ENCODE assay signal across 10 mouse cellular contexts in genomic region chr3:79930141-79930744, GRCm38 (mm10). TPM values are rescaled to one million over a fixed set of nuclear protein-coding genes. Genes with fewer than 3 reads are reported as not detected.
DNase-seq lines count a peak whose midpoint lies in the region; ATAC-seq lines count a peak whose summit lies in the region.
"Had no signal": no experiment of that assay in that cellular context is flagged by ENCODE, and none has a peak within 500 bp of the region (broad histone marks: within the 10 kb centered on the region; RNA-seq: fewer than 3 reads in every experiment).

No protein-coding gene starts in this region.

- no peaks in the 10 kb centered on the region for H3K36me3 ChIP-seq in intestine, embryonic 16.5 days (ENCODE audit: control insufficient read depth, insufficient read depth, low read length)

- H3K4me1 ChIP-seq in intestine, embryonic 16.5 days (ENCODE audit: control insufficient read depth, insufficient read depth, low read length): no peaks in the 10 kb centered on the region

- H3K4me3 ChIP-seq in intestine, embryonic 16.5 days (ENCODE audit: low read length): no peak overlapping the region

- no peaks in the 10 kb centered on the region for H3K27me3 ChIP-seq in intestine, embryonic 16.5 days (replicated peaks; ENCODE audit: control insufficient read depth, insufficient read depth, low read length)

- H3K4me2 ChIP-seq in intestine, embryonic 16.5 days (ENCODE audit: low read depth, low read length): no peak overlapping the region

- ATAC-seq in intestine, embryonic 16.5 days: no peak

- 52% methylated on average over 7 of the region's 7 CpGs for WGBS in intestine, embryonic 16.5 days

- DNase-seq in right cerebral cortex, adult 18-20 months: peak; percentile 40
- DNase-seq in right cerebral cortex, postnatal 14 days: no peak
- DNase-seq in frontal cortex, postnatal 36 days (ENCODE audit: low spot score in 2 of 2): peak; percentile 52 to 77
- peak; percentile 56 to 88 for DNase-seq in left cerebral cortex, postnatal 25 days (ENCODE audit: low spot score in 2 of 2)
- DNase-seq in right cerebral cortex, postnatal 4 days: peak; percentile 3
- DNase-seq in cerebellum, postnatal 10 days: no peak
- no peak for DNase-seq in adrenal gland, postnatal 14 days
- DNase-seq: gastrocnemius, postnatal 36 days had no signal

- intact Hi-C loops in left cerebral cortex, postnatal 25 days (cut with DNase I): loop anchor here (2.0 to 5.0 kb wide), 2 partner anchors 103 to 127 kb away; no protein-coding TSS in a partner anchor

- H3K9me3 ChIP-seq in intestine, embryonic 16.5 days (ENCODE audit: control insufficient read depth, low read length): no peaks in the 10 kb centered on the region

- H3K27ac ChIP-seq in intestine, embryonic 16.5 days (ENCODE audit: low read length): no peak overlapping the region
- H3K27ac ChIP-seq: stomach, postnatal 0 days had no signal

- no peak overlapping the region for H3K9ac ChIP-seq in intestine, embryonic 16.5 days (ENCODE audit: low read depth, low read length)

RNA-seq across cellular contexts. Expression of gene Fam198b, which starts 45.9 kb away (rescaled TPM):
- total RNA-seq in left cerebral cortex, postnatal 25 days (2021): 10 to 100 TPM in 1 of 2 experiments, 1 to 10 TPM in 1; 8.8 to 10.4 TPM
- 27.3 and 31.0 TPM in 2 replicates for total RNA-seq in adrenal gland, postnatal 14 days (2021)
- polyA plus RNA-seq in intestine, embryonic 16.5 days (2015; fragmentation: Nextera tagmentation; extraction: Ambion mirVana): 9.3 and 13.0 TPM in 2 replicates

Comparison
In these comparisons a context has a peak if more than half of its experiments do, and no peak if none do; other contexts are left out.
1. DNase-seq: peak in right cerebral cortex, adult 18-20 months (single experiment), frontal cortex, postnatal 36 days (2 of 2), left cerebral cortex, postnatal 25 days (2 of 2) and right cerebral cortex, postnatal 4 days (single experiment); none in right cerebral cortex, postnatal 14 days (single experiment), cerebellum, postnatal 10 days (0 of 2) and adrenal gland, postnatal 14 days (single experiment).